Mouse (Mus musculus) CH12.LX (cell line): ENCODE measurements around the gene Snrpd2. TPM values are rescaled to one million over a fixed set of nuclear protein-coding genes. Genes with fewer than 3 reads are reported as not detected.

Source experiments
- DNase-seq: peaks from one replicate; pipeline ENCODE4 v3.0.0-alpha.2; 2013; ENCODE audit errors: extremely low read depth
- H3K27ac ChIP-seq: 2 replicates; pipeline ENCODE4 v1.5.1; 2012; ENCODE audit warnings: low read depth, mild to moderate bottlenecking, control low read depth, moderate library complexity; ENCODE audit not compliant: insufficient read depth
- H3K27me3 ChIP-seq: replicated peaks from 2 replicates; pipeline ENCODE3; 2012; ENCODE audit warnings: inconsistent platforms
- H3K36me3 ChIP-seq, 2 experiments: replicated peaks in 1 of 2; 2 replicates each; pipeline versions ENCODE3 to v1.6.1; 2012; ENCODE audit warnings: inconsistent platforms in 1 of 2, low read length in 1 of 2, mild to moderate bottlenecking in 1 of 2, mixed read lengths in 1 of 2, moderate library complexity in 1 of 2; ENCODE audit not compliant: control insufficient read depth in 1 of 2, insufficient read depth in 1 of 2
- H3K4me1 ChIP-seq, 2 experiments: 2 replicates each; pipeline ENCODE4 v1.6.1; 2012; ENCODE audit warnings: inconsistent platforms in 1 of 2, moderate library complexity in 1 of 2; ENCODE audit not compliant: insufficient read depth in 2 of 2, control insufficient read depth in 1 of 2
- H3K4me2 ChIP-seq: 2 replicates; pipeline ENCODE4 v1.6.1; 2012; ENCODE audit warnings: low read depth, mild to moderate bottlenecking, control low read depth; ENCODE audit not compliant: poor library complexity, insufficient read depth, severe bottlenecking
- H3K4me3 ChIP-seq, 3 experiments: fragments of 150-350 bp in 1 of 3; sonication (generic) in 1 of 3; replicated peaks in 1 of 3; 2 replicates each; pipeline versions ENCODE3 to v1.5.1; 2011 to 2012; ENCODE audit warnings: low read depth in 2 of 3, low read length in 2 of 3, mild to moderate bottlenecking in 2 of 3, moderate library complexity in 2 of 3, control low read depth in 1 of 3, improper control_type of control experiment in 1 of 3, inconsistent platforms in 1 of 3, mixed read lengths in 1 of 3; ENCODE audit not compliant: poor library complexity in 1 of 3
- H3K79me2 ChIP-seq: replicated peaks from 2 replicates; pipeline ENCODE4 v1.6.1; 2012; ENCODE audit warnings: mild to moderate bottlenecking, moderate library complexity; ENCODE audit not compliant: control insufficient read depth, poor library complexity, insufficient read depth, severe bottlenecking; ENCODE audit errors: extremely low read depth
- H3K9ac ChIP-seq: 2 replicates; pipeline ENCODE4 v1.6.1; 2012; ENCODE audit warnings: low read depth, mild to moderate bottlenecking, control low read depth, moderate library complexity; ENCODE audit not compliant: insufficient read depth
- H3K9me3 ChIP-seq: replicated peaks from 2 replicates; pipeline ENCODE3; 2012; ENCODE audit warnings: low read length, inconsistent platforms, mixed read lengths
- BHLHE40 ChIP-seq: IDR thresholded peaks from 2 replicates; pipeline ENCODE4 v1.6.1; 2011; ENCODE audit warnings: mild to moderate bottlenecking, low read depth, low read length, improper control_type of control experiment
- CHD1 ChIP-seq: IDR thresholded peaks from 2 replicates; pipeline ENCODE4 v1.6.1; 2012; ENCODE audit warnings: low read depth, low read length, improper control_type of control experiment, inconsistent platforms
- CTCF ChIP-seq, 2 experiments: IDR thresholded peaks in 1 of 2; conservative IDR thresholded peaks in 1 of 2; 2 replicates each; pipeline ENCODE4 v1.5.1; 2011 to 2012; ENCODE audit warnings: low read depth in 2 of 2, low read length in 2 of 2, improper control_type of control experiment in 1 of 2, inconsistent platforms in 1 of 2, mild to moderate bottlenecking in 1 of 2, moderate library complexity in 1 of 2
- E2F4 ChIP-seq: IDR thresholded peaks from 2 replicates; pipeline ENCODE4 v1.6.1; 2011; ENCODE audit warnings: low read depth, low read length, improper control_type of control experiment; ENCODE audit not compliant: insufficient replicate concordance
- ELF1 ChIP-seq: IDR thresholded peaks from 2 replicates; pipeline ENCODE4 v1.6.1; 2014; ENCODE audit warnings: low read depth, mild to moderate bottlenecking, inconsistent platforms, low read length, improper control_type of control experiment
- GABPA ChIP-seq: IDR thresholded peaks from 2 replicates; pipeline ENCODE4 v1.6.1; 2012; ENCODE audit warnings: low read depth, low read length, improper control_type of control experiment, inconsistent platforms; ENCODE audit not compliant: insufficient replicate concordance
- IRF4 ChIP-seq: IDR thresholded peaks from 2 replicates; pipeline ENCODE4 v1.6.1; 2014; ENCODE audit warnings: low read depth, mild to moderate bottlenecking, inconsistent platforms, low read length, improper control_type of control experiment
- JUN ChIP-seq: IDR thresholded peaks from 2 replicates; pipeline ENCODE4 v1.6.1; 2011; ENCODE audit warnings: low read depth, mild to moderate bottlenecking, low read length, improper control_type of control experiment, moderate library complexity; ENCODE audit not compliant: insufficient read depth
- KAT2A ChIP-seq: IDR thresholded peaks from 2 replicates; pipeline ENCODE4 v1.6.1; 2012; ENCODE audit warnings: low read length, improper control_type of control experiment, inconsistent platforms; ENCODE audit not compliant: insufficient replicate concordance
- MAFK ChIP-seq: IDR thresholded peaks from 2 replicates; pipeline ENCODE4 v1.6.1; 2011; ENCODE audit warnings: low read length, improper control_type of control experiment; ENCODE audit not compliant: insufficient replicate concordance
- MAX ChIP-seq: IDR thresholded peaks from 2 replicates; pipeline ENCODE4 v1.6.1; 2011; ENCODE audit warnings: low read length, improper control_type of control experiment
- MAZ ChIP-seq: IDR thresholded peaks from 2 replicates; pipeline ENCODE4 v1.6.1; 2012; ENCODE audit warnings: low read depth, mild to moderate bottlenecking, inconsistent platforms, low read length, improper control_type of control experiment, moderate library complexity
- MEF2A ChIP-seq: IDR thresholded peaks from 2 replicates; pipeline ENCODE4 v1.6.1; 2014; ENCODE audit warnings: low read depth, mild to moderate bottlenecking, inconsistent platforms, low read length, improper control_type of control experiment, borderline replicate concordance
- MXI1 ChIP-seq: IDR thresholded peaks from 2 replicates; pipeline ENCODE4 v1.6.1; 2011; ENCODE audit warnings: mild to moderate bottlenecking, low read depth, low read length, improper control_type of control experiment
- MYC ChIP-seq: IDR thresholded peaks from 2 replicates; pipeline ENCODE4 v1.6.1; 2011; ENCODE audit warnings: low read depth, mild to moderate bottlenecking, improper control_type of control experiment, low read length
- NELFE ChIP-seq: IDR thresholded peaks from 2 replicates; pipeline ENCODE4 v1.6.1; 2011; ENCODE audit warnings: low read depth, low read length, improper control_type of control experiment
- NRF1 ChIP-seq: IDR thresholded peaks from 2 replicates; pipeline ENCODE4 v1.6.1; 2014; ENCODE audit warnings: low read depth, mild to moderate bottlenecking, inconsistent platforms, low read length, improper control_type of control experiment, moderate library complexity
- PAX5 ChIP-seq: IDR thresholded peaks from 2 replicates; pipeline ENCODE4 v1.6.1; 2012; ENCODE audit warnings: low read length, inconsistent platforms, mixed read lengths
- POLR2A ChIP-seq: IDR thresholded peaks from 2 replicates; pipeline ENCODE4 v1.6.1; 2011; ENCODE audit warnings: low read depth, mild to moderate bottlenecking, improper control_type of control experiment, low read length
- POLR2AphosphoS2 ChIP-seq: IDR thresholded peaks from 2 replicates; pipeline ENCODE4 v1.6.1; 2011; ENCODE audit warnings: low read depth, low read length, improper control_type of control experiment
- RAD21 ChIP-seq: IDR thresholded peaks from 2 replicates; pipeline ENCODE4 v1.6.1; 2011; ENCODE audit warnings: low read depth, mild to moderate bottlenecking, low read length, improper control_type of control experiment, moderate library complexity
- RCOR1 ChIP-seq: conservative IDR thresholded peaks from 2 replicates; pipeline ENCODE4 v1.6.1; 2012; ENCODE audit warnings: low read depth, mild to moderate bottlenecking, inconsistent platforms, low read length, improper control_type of control experiment
- SIN3A ChIP-seq: IDR thresholded peaks from 2 replicates; pipeline ENCODE4 v1.6.1; 2012; ENCODE audit warnings: low read length, improper control_type of control experiment, inconsistent platforms
- SMC3 ChIP-seq: IDR thresholded peaks from 2 replicates; pipeline ENCODE4 v1.6.1; 2011; ENCODE audit warnings: low read depth, low read length, improper control_type of control experiment
- TBP ChIP-seq: conservative IDR thresholded peaks from 2 replicates; pipeline ENCODE4 v1.6.1; 2011; ENCODE audit warnings: low read depth, low read length, improper control_type of control experiment
- TCF12 ChIP-seq: IDR thresholded peaks from 2 replicates; pipeline ENCODE4 v1.6.1; 2014; ENCODE audit warnings: low read depth, mild to moderate bottlenecking, inconsistent platforms, low read length, improper control_type of control experiment
- UBTF ChIP-seq: IDR thresholded peaks from 2 replicates; pipeline ENCODE4 v1.6.1; 2012; ENCODE audit warnings: low read depth, mild to moderate bottlenecking, inconsistent platforms, low read length, improper control_type of control experiment, moderate library complexity
- USF1 ChIP-seq: IDR thresholded peaks from 2 replicates; pipeline ENCODE4 v1.6.1; 2014; ENCODE audit warnings: low read depth, mild to moderate bottlenecking, inconsistent platforms, low read length, improper control_type of control experiment
- ZC3H11A ChIP-seq: IDR thresholded peaks from 2 replicates; pipeline ENCODE4 v1.6.1; 2012; ENCODE audit warnings: low read depth, mild to moderate bottlenecking, inconsistent platforms, low read length, improper control_type of control experiment
- ZMIZ1 ChIP-seq: IDR thresholded peaks from 2 replicates; pipeline ENCODE4 v1.6.1; 2012; ENCODE audit warnings: low read depth, mild to moderate bottlenecking, inconsistent platforms, low read length, improper control_type of control experiment
- dilution Hi-C: fragments of 300-500 bp; cut with MboI; formaldehyde crosslinking; loops from 2 replicates; pipeline ENCODE4 v1.14.3; 2020; ENCODE audit warnings: low sequenced_read_pairs; ENCODE audit not compliant: extremely low pct_unique_long_range_greater_than_20kb, extremely low pct_ligation_motif_present
- in situ Hi-C: fragments of 300-500 bp; cut with MboI; formaldehyde crosslinking; loops from 3 replicates; pipeline ENCODE4 v1.14.3; 2019; ENCODE audit warnings: low sequenced_read_pairs, low pct_ligation_motif_present, low pct_unique_long_range_greater_than_20kb, mixed read lengths
- polyA plus RNA-seq: library from polyadenylated mRNA; unstranded; fragments of >175 nt; gene quantifications from 2 replicates; pipeline ENCODE4 v1.2.1, GENCODE M21; 2012; ENCODE audit warnings: low read depth; ENCODE audit not compliant: insufficient read length
- total RNA-seq, 2 experiments: library from RNA; depleted of rRNA; stranded (reverse); fragments of 300-350 nt in 1 of 2; fragments of >200 nt in 1 of 2; gene quantifications; 2 replicates each; pipeline ENCODE4 v1.2.3; 2012 to 2014

The Snrpd2 gene
- total and polyA plus RNA-seq, 3 experiments = 177 to 348 (median 213) TPM

GRCm38 (mm10) chr7:19179173-19179572, 29.7 kb downstream of the Snrpd2 start:
- Histone ChIP-seq H3K27ac (peak overlapping the region; percentile 17; the same call in 1 of the 2 replicates), H3K27me3 (peaks cover 16% of the 10 kb centered on the region), H3K36me3 (peaks cover 9 to 18% of the 10 kb centered on the region in 2 experiments), H3K4me1 (peaks cover 13 to 43% of the 10 kb centered on the region in 2 experiments), H3K4me3 (peak overlapping the region; percentile 35 to 62 (median 41)), H3K4me2 (peak overlapping the region; percentile 76), H3K9ac (peak overlapping the region; percentile 21; the same call in 1 of the 2 replicates), H3K79me2 (no peaks in the 10 kb centered on the region), H3K9me3 (no peaks in the 10 kb centered on the region)
- dilution Hi-C loops = no loop called here
- TF ChIP-seq NRF1 = peak; percentile 37; the same call in 1 of the 2 replicates
- 0 out of 2 replicates have a peak, but pooled peaks have one; percentile 0 for TF ChIP-seq RCOR1
- peak; percentile 80 for TF ChIP-seq SMC3
- peak; percentile 63 for TF ChIP-seq RAD21
- TF ChIP-seq BHLHE40 = peak; percentile 11; the same call in 1 of the 2 replicates
- 0 out of 2 replicates have a peak, but pooled peaks have one; percentile 11 for TF ChIP-seq MAZ
- TF ChIP-seq PAX5 = no peak
- no peak for TF ChIP-seq TBP
- peak; percentile 38 for TF ChIP-seq SIN3A
- no peak for TF ChIP-seq ZC3H11A
- peak; percentile 18 for TF ChIP-seq MYC
- TF ChIP-seq POLR2AphosphoS2 = no peak
- TF ChIP-seq USF1 = no peak
- peak; percentile 40 for TF ChIP-seq POLR2A
- no peak for TF ChIP-seq E2F4
- peak in 1 of 2 experiments; percentile 99; a peak in 2 of 4 replicates for TF ChIP-seq CTCF (conservative IDR thresholded peaks at IDR 0.05 in 1 of 2, IDR thresholded peaks at IDR 0.05 in 1 of 2; ENCODE audit: low read depth in 2 of 2, low read length in 2 of 2)
- TF ChIP-seq NELFE = peak; percentile 74; the same call in 1 of the 2 replicates
- 0 out of 2 replicates have a peak, but pooled peaks have one; percentile 31 for TF ChIP-seq ZMIZ1
- TF ChIP-seq ELF1 = no peak
- TF ChIP-seq KAT2A = no peak
- TF ChIP-seq IRF4 = 0 out of 2 replicates have a peak, but pooled peaks have one; percentile 18
- TF ChIP-seq MEF2A = peak; percentile 43; the same call in 1 of the 2 replicates
- no peak for TF ChIP-seq GABPA
- TF ChIP-seq UBTF = no peak; the same call in none of the 2 replicates
- no peak for TF ChIP-seq JUN
- no peak for TF ChIP-seq CHD1
- TF ChIP-seq MAFK = no peak
- peak; percentile 72; the same call in 1 of the 2 replicates for TF ChIP-seq MAX
- TF ChIP-seq MXI1 = peak; percentile 82
- TF ChIP-seq TCF12 = peak; percentile 68; the same call in 1 of the 2 replicates
- peak; percentile 82 for DNase-seq
- in situ Hi-C loops = no loop called here
